Mouse (Mus musculus) regulatory T cell (primary cell): ENCODE measurements around the gene Gpx5.

ENCODE experiments used
- in situ Hi-C: fragments of 300-600 bp; cut with MboI, MseI; formaldehyde crosslinking; loops from one replicate; pipeline ENCODE4 v1.15.1; 2025; ENCODE audit warnings: high pct_unique_total_duplicates

The Gpx5 gene

DNA sequence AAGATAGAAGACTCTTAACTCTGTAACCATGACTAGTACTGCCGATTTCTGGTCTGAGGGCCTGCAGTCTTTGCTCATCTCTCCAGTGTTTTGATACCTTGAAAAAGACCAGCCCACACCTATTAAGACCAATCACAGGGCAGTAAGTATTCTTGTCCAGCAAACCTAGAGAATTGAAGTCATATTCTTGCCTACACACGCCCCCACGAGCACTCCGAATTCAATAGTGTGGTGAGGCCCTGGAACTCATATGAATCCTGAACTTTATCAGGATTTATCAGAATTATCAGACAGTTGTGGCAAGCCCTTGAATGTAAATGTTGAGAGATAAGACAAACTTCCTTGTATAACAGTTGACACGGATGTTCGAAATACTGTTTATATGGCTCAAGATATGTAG is at the start of gene Gpx5:
Gene Gpx5 (minus strand): TSS at position 101 of the 400 bp plus-strand sequence.
- in situ Hi-C loops, result no loop called here

DNA sequence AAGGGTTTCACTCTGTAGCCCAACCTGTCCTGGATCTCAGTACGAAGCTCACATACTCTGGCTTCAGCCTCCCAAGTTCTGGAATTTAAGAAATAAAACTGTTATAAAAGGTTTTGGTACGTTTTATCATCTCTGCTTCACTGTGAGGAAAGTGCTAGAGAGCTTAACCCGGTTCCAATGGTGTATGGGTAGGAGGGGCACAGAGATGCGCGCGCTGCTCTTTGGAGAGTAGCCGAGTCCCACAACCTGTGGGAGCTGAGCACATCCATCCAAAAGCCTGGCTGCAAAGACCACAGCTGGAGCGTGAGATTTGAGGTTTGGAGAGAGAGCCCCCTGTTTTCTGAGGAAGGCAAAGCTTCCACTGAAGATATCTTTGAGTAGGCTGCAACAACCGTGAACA is 34.9 kb upstream of the Gpx5 start:
- in situ Hi-C loops, result loop anchor here (5.0 to 25.0 kb wide), 3 partner anchors 95 to 490 kb away; no protein-coding TSS in a partner anchor

DNA sequence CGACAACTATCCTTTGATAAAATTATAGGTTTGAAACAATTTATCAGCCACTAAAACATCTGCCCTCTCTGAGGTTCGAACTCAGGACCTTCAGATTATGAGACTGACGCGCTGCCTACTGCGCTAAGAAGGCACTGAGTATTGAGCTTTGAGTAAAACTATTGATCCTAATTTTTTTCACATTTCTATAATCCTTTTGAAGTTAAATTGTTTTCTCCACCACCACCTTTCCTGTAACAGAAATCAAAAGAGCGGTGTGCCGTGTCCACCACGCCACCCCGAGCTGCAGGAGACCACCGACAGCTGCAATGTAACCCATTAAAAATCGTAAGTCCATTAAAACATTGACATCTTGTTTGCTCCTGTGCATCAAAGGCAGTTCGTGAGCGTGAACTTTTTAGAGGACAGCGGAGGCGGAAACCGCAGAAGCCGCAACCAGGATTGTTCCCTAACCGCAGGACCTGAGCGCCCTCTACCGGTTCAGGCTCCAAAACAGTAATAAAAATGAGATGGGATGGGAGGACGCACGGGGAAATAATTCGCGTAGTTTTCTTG is 34.2 kb upstream of the Gpx5 start:
- in situ Hi-C loops, result loop anchor here (5.0 to 25.0 kb wide), 3 partner anchors 94 to 489 kb away; no protein-coding TSS in a partner anchor

DNA sequence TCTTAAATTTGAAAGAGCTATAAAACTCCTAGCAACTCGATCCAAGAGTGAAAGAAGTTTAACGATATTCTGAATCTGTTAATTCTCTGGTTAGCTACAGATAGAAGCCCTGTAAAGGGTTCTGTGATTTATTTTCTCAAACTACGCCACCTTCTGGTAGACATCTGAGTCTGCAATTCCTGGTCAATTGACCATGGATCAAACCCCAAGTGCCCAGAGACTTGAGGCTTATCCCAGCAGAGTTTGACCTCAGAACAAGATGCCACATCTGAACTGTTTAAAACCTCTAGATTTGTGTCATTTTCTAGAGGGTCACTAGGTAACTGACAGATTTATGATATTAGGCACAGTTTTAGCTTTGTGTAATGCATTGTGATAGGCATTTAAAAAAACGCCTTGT is 33.7 kb upstream of the Gpx5 start:
- in situ Hi-C loops, result loop anchor here (5.0 to 25.0 kb wide), 3 partner anchors 94 to 489 kb away; no protein-coding TSS in a partner anchor

DNA sequence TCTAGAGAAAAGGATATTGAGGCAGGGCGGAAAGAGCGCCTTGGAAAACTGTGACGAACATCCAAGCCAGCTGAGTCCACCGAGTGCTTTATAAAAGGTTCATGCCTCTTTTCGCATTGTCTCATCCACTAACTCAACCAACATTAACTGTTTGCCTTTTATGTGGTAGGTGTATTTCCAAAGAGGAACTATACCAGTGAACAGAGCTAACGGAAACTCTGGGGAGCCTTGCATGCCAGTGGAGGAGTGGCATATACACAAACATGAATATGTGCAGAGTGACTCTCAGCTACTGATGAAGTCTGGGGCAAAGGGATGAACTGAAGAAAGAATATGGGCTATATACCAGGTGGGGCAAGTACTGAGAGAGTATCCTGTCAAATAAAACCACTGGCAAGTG is 30.9 kb upstream of the Gpx5 start:
- in situ Hi-C loops, result no loop called here

DNA sequence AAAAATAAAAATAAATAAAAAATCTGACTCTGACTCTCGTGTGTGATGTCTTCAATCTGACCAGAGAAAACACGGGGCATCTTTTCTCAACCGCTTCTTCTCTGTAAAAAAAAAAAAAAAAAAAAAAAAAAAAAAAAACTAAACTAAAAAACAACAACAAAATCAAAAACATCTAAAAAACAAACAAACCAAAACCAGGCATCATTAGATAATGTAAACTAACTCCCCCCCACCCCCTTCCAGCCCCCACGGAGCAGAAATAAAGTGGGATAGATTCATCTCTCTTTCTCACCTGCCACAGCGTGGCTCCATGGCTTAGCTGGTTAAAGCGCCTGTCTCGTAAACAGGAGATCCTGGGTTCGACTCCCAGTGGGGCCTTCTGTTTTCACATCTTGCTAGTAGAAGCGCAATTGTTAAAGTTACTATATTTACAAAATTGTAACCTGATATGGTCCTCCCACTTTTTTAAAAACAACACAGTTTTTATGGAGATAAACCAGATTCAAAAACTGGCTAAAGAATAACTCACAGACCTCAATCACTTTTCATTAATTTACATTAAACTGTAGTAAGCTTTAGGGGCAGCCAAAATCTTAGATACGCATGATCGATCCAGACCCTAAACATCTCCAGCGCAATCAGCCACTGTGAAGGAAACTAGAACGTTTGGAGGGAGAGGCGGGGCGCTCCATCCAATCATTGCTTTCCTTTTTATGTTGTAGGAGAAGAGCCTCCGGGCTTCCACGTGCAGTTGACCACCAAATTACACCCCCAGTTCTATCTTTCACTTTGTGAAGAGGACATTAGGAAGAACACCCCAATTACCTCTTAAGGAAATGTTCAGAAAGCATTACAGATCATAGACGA is 30.2 kb upstream of the Gpx5 start:
- in situ Hi-C loops, result no loop called here

DNA sequence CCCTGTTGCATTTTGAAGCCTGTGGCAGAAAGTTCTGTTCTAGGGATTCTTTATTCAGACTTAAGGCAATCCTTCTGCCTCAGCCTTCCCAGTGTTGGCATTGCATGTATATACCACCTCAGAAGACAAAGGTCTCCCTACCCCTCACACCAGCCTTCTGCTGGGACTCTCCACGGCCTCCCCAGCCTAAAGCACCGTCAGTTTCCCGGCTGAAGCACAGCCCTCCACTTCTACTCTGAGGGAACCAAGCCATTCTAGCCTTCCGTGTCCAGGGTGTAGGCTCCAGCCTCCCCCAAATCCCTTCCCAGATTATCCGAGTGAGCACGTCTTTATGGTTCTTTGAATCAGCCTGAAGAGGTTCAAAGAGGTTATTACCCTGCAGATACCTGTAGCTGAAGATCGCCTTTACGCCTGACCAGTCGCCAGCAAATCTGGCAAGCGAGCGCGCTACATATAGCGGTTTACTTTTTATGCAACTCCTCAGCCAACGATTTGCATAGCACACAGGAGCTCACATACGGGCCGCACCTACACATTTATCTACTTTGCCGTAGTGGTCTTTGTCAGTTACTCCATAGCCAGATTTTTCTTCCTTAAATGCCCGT is 29.5 kb upstream of the Gpx5 start:
- in situ Hi-C loops, result no loop called here

DNA sequence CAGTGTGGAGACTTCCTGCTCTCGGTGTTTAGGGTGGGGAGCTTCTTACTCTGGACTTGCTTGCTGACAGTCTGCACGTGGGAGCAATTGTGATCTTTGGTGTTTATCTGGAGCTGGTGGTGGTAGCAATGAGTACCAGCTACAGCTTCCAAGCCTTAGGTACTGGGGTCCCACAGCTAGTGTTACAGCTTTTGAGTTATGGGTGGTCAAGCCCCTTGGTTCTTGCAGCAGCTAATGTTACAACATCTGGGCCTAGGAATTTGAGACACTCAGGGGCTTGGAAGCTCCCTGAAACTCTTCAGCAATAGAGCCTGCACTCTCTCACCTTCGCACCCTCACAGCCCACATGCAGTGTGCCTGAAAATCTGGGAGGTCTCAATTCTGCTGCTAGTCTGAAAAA is 27.7 kb upstream of the Gpx5 start:
- in situ Hi-C loops, result no loop called here

DNA sequence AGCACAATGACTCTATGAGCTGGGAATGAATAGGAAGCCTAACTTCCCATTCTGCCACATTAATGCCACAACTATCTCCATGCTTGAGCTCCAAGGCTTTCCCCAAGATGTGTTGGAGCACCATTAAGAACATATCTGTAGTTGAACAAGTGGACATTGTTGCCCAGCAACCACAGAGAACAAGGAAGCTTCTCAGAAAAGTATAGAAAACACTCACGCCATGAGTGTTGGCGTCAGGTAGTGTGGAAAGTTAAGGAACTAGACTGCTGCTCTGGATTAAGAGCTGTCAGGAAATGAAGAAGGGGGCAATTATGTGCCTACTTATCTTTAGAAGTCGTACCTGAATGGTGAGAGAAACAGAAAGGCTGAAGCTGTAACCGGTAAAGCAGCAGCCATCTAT is 21.4 kb upstream of the Gpx5 start:
- in situ Hi-C loops, result no loop called here

DNA sequence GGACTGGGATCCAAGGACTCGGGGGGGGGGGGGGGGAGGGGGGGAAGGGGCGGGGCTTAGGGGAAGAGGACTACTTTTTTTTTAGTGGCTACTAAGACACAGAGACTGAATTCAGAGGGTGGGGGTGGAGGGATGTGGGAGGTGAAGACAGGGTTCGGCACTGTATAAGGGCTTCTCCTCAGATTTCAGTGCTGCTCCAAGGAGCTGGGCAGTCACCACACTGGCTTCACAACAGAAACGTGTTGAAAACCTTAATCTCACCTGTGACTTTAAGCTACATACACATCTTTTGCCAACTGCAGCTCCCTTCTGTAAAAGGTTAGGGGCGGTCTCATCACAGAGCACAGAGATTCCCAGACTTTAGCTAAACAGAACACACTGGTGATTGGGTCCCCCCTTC is 20.3 kb upstream of the Gpx5 start:
- in situ Hi-C loops, result no loop called here

DNA sequence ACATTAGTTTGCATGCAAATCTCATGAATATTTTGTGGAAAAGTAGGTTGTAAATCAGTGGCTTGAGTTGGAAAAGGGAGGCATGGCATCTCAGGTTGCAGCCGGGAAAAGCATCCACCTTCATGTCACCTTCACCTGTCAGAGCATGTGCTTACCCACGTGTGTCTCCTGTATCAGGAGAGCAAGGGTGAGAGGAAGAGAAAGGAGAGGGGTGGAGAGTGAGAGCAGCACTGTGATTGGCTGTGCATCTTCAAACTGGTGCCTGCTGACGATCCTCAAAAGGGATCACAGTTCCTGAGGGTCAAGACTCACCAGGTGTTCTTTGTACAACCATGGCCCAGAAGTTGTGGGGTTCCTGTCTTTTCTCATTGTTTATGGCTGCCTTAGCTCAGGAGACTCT is 19.4 kb upstream of the Gpx5 start, which contains the start of gene Gpx6:
Gene Gpx6 (plus strand): TSS at position 200 of the 400 bp plus-strand sequence.
- in situ Hi-C loops, result no loop called here

DNA sequence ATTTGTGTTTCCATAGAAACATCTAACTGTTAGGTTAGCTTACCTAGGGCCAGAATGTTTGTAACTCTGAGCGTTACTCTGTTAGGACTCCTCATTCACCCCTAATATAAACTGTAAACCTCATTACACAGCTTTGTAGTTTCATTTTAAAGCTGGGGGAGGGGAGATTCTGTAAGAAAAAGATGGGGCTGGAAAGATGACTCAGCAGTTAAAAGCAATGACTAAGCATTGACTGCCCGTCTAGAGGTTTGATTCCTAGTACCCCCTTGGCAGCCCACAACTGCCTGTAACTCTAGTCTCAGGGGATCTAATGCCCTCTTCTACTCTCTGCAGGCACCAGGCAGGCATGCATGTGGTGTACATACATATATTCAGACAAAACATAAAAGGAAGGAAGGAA is 17.3 kb upstream of the Gpx5 start:
- in situ Hi-C loops, result no loop called here

DNA sequence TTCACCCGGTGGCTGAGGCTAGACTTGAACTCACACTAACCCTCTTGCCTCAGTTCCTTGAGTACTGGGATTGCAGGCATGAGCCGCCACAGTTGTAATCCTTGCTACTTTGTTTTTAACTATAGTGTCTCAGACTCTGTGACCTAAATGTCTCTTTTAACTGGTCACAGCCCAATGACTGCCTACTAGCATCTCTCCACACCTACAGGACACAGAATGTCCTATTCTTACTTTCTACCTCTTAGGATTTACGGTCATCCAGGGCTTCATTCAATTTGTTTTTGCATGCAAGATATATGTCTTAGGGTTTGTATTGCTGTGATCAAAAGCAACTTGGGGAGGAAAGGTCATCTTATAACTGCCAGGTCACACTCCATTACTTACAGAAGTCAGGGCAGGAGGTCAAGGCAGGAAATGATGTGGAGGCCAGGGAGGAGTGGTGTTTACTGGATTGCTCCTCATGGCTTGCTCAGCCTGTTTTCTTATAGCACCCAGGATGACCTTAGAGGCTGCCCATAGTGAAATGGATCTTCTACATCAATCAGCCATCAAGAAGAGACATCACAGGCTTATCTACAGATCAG is 12.0 kb upstream of the Gpx5 start:
- in situ Hi-C loops, result no loop called here

DNA sequence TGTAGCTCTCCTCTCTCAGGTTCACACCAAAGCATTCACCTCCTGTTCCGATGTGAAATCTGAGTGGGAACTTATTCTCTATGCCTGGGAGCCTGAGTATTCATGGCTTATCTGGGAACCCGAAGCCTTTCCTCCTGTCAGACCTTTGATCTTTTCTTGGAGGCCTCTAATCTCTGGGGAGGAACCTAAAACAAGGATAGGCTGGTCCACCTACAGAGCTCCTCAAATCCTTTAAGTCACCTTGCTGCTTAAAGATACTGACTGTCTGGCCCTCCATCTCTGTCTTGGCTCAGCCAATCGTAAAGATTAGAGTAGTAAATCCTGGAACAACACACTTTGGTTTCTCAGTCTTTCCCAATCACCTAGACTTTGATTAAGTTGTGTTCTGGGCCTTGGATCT is 6.0 kb upstream of the Gpx5 start:
- in situ Hi-C loops, result loop anchor here (5.0 kb wide), 1 partner anchor 59 kb away; no protein-coding TSS in a partner anchor

DNA sequence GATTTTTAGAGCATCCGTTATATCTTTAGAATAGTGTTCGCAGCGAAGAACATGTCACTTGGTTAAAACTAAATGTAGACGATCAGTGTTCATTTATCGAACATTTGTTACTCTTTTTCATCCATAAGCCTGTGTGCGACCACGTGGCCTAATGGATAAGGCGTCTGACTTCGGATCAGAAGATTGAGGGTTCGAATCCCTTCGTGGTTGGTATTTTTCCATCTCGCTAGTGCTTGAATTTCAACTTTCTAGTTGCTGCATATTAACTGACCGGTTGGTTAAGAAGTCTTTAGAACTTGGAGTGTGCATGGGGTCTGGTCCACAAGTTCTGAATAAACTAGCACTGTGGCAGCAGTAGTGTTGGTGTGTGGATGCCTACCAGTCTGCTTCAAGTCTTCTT is 13.0 kb downstream of the Gpx5 start:
- in situ Hi-C loops, result loop anchor here (5.0 kb wide), 1 partner anchor 102 kb away; the partner anchor contains the start of gene Trim27

DNA sequence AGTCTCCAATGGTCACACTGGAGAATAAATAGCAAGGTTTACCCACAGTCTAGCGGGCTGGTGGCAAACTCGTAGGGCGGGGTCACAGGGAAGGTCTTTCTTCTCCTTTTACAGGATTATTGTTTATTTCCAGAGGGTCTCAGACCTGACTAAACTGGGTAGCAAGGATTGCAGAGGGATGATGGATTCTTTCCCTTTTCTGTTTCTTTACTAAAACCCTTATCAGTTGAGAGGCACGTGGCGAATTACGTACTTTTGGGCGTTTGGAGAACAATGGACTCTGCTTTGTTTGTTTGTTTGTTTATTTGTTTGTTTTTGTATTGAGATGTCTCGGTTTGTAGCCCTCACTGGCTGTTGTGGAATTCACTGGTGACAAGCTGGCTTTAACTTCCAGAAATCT is 13.5 kb downstream of the Gpx5 start:
- in situ Hi-C loops, result loop anchor here (5.0 kb wide), 1 partner anchor 102 kb away; the partner anchor contains the start of gene Trim27

DNA sequence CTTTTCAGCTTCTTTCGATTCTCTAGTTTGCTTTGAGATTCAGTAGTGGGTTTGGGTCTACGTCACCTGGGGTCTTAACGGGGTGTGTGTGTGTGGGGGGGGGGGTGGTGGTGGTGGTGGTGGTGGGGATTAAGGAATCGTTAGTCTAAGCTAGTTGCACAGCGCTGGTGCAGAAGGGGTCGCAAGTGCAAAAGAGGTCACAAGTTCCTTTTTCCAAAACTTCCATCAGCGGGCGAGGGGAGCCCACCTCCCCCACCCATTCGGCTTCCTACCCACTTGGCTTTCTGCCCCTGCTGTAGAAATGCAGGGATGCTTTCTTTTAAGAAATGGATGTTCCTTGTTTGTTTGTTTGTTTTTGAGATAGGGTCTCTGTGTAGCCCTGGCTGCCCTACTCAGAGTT is 16.0 kb downstream of the Gpx5 start:
- in situ Hi-C loops, result loop anchor here (5.0 kb wide), 1 partner anchor 99 kb away; the partner anchor contains the start of gene Trim27

DNA sequence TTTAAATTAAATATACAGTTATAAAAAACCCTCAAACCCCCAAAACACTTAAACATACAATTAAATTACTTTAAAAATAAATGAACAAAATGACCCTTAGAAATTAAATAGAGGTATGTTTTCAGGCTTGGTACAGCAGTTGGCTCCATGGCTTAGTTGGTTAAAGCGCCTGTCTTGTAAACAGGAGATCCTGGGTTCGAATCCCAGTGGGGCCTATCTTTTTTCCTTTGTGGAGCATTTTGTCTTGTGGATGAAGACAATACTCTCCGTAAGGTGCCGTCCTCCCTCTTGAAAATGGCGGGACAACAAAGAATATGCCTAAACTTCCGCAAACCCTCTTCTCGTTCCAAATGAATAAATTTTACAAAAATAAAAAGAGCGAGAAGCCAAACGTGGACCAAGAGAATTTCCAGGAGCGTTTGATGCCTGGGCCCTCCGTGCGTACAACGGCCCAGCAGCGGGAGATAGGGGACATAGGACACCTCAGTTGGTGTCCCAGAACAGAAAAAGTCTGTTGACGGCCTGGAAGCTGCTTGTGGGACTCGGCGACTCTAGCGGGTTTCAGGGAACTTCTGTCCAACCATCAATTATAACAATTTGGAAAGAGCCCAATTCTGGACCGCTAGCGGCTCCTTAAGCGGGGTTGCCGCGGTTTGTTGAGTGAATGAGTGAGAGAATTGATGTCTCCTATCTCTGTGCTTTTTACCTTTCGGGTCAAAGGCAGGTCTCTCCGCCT is 16.5 kb downstream of the Gpx5 start:
- in situ Hi-C loops, result loop anchor here (5.0 kb wide), 1 partner anchor 99 kb away; the partner anchor contains the start of gene Trim27

DNA sequence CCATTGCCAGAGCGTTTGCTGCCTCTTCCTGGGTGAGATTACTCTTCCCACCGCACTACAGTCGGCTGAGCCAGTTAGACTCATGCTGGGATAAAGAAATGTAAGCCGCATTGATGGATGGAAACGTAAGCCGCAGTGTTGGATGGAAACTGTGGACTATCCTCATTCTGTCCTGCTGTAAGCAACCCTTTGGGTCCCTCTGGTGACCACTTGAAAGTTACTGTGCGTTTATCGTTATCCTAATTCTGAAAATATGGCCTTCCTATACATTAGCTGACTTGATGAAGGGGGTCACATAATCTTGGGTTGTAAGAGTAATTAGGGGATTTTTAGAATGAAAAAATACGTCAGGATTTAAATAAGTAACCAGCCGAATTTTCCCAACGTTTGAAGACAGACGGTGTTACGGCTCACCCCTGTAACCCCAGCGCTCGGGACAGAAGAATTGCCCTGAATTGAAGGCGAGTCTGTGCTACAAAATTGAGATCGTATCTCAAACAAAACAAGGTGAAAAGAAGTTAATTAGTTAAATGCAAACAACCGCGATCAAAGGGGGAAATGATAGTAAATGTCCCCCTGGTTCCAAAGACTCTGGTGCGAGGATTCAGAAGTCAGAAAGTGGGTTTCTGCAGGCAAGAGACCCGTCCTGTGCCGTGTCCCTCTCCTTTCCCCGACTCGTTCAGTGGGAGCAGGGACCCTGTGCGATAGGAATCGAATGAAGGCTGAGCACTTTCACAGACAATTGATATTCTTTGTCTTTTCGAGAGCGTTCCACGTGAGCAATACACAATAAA is 17.3 kb downstream of the Gpx5 start:
- in situ Hi-C loops, result loop anchor here (5.0 kb wide), 1 partner anchor 98 kb away; the partner anchor contains the start of gene Trim27

DNA sequence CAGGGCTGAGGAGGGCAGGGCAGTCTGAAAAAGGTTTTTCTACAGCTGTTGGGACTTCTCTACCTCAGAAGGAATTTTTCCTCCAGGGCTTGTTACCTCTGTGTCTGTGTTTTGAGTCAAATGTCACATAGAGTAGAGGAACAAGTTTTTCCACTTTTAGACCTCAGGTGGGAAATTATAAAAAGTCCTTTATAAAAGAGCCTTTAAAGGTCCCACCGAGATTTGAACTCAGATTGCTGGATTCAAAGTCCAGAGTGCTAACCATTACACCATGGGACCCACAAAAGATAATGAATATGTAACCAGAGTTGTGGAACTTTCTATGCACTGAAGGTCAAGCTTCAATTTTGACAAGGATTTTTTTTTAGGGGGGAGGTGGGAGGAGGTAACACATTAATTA is 24.3 kb downstream of the Gpx5 start:
- in situ Hi-C loops, result no loop called here
